In the genomic region with DNA sequence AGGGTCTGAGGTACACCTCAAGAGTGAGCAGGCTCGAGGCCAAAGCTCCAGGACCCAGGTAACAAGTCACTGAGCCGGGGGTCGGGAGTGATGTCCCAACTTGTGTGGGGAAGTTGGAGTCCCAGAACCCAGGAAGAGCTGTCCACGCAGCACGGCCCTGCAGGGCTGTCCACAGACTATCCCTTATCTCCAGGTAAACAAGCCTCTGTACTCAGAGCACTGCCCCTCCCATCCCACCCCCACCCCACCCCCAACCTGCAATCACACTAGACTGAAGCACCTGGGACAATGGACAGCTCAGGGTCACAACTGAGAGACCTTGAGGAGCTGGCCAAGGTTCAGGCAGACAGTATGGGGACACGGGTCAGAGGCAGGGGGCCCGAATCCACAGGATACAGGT, we compare ENCODE assay signal across 13 mouse cellular contexts. TPM values are rescaled to one million over a fixed set of nuclear protein-coding genes. Genes with fewer than 3 reads are reported as not detected.
DNase-seq lines count a peak whose midpoint lies in the region; ATAC-seq lines count a peak whose summit lies in the region.
"Had no signal": no experiment of that assay in that cellular context is flagged by ENCODE, and none has a peak within 500 bp of the region (broad histone marks: within the 10 kb centered on the region; RNA-seq: fewer than 3 reads in every experiment).

No protein-coding gene starts in this region.

- H3K4me1 ChIP-seq in lung, embryonic 15.5 days = peaks cover 31% of the 10 kb centered on the region
- peaks cover 63% of the 10 kb centered on the region for H3K4me1 ChIP-seq in intestine, embryonic 16.5 days (ENCODE audit: control insufficient read depth, insufficient read depth, low read length)
- peaks cover 68% of the 10 kb centered on the region for H3K4me1 ChIP-seq in midbrain, embryonic 15.5 days

- no peaks in the 10 kb centered on the region for H3K36me3 ChIP-seq in lung, embryonic 15.5 days
- H3K36me3 ChIP-seq in intestine, embryonic 16.5 days (ENCODE audit: control insufficient read depth, insufficient read depth, low read length) = no peaks in the 10 kb centered on the region
- no peaks in the 10 kb centered on the region for H3K36me3 ChIP-seq in midbrain, embryonic 15.5 days (replicated peaks)

- no peaks in the 10 kb centered on the region for H3K27me3 ChIP-seq in lung, embryonic 15.5 days
- H3K27me3 ChIP-seq in intestine, embryonic 16.5 days (replicated peaks; ENCODE audit: control insufficient read depth, insufficient read depth, low read length) = no peaks in the 10 kb centered on the region
- no peaks in the 10 kb centered on the region for H3K27me3 ChIP-seq in midbrain, embryonic 15.5 days (replicated peaks)

- 60% methylated on average over 7 of the region's 7 CpGs for WGBS in lung, embryonic 15.5 days
- 53% methylated on average over 7 of the region's 7 CpGs for WGBS in intestine, embryonic 16.5 days
- 70% methylated on average over 7 of the region's 7 CpGs for WGBS in midbrain, embryonic 15.5 days

- no peaks in the 10 kb centered on the region for H3K9me3 ChIP-seq in lung, embryonic 15.5 days
- H3K9me3 ChIP-seq in intestine, embryonic 16.5 days (ENCODE audit: control insufficient read depth, low read length) = no peaks in the 10 kb centered on the region
- no peaks in the 10 kb centered on the region for H3K9me3 ChIP-seq in midbrain, embryonic 15.5 days

- intact Hi-C loops in left cerebral cortex, postnatal 10 days (cut with DNase I) = loop anchor here (5.0 kb wide), 1 partner anchor 43 kb away; no protein-coding TSS in a partner anchor

- H3K4me3 ChIP-seq in lung, embryonic 15.5 days = no peak overlapping the region
- H3K4me3 ChIP-seq in intestine, embryonic 16.5 days (ENCODE audit: low read length) = no peak overlapping the region
- H3K4me3 ChIP-seq in midbrain, embryonic 15.5 days = no peak overlapping the region

- H3K9ac ChIP-seq in lung, embryonic 15.5 days = no peak overlapping the region
- H3K9ac ChIP-seq in intestine, embryonic 16.5 days (ENCODE audit: low read depth, low read length) = no peak overlapping the region; the same call in 1 of the 2 replicates
- H3K9ac ChIP-seq in midbrain, embryonic 15.5 days = no peak overlapping the region

- DNase-seq in cerebellum, adult 11-12 months = peak; percentile 49
- DNase-seq in cerebellum, postnatal 10 days = no peak
- no peak for DNase-seq in lung, postnatal 36 days
- DNase-seq in left cerebral cortex, postnatal 10 days (ENCODE audit: extremely low spot score in 1 of 2, low spot score in 2 of 2) = no peak
- DNase-seq: cerebellum, postnatal 14 days; heart, postnatal 4 days; kidney, postnatal 25 days; right cerebral cortex, postnatal 25 days had no signal

- H3K27ac ChIP-seq in lung, embryonic 15.5 days = peak overlapping the region; percentile 34; the same call in 1 of the 2 replicates
- peak overlapping the region; percentile 76; the same call in 1 of the 2 replicates for H3K27ac ChIP-seq in intestine, embryonic 16.5 days (ENCODE audit: low read length)
- H3K27ac ChIP-seq in midbrain, embryonic 15.5 days = 0 out of 2 replicates have a peak overlapping the region, but pooled peaks have one; percentile 70
- H3K27ac ChIP-seq: macrophage had no signal

- ATAC-seq in lung, embryonic 15.5 days (ENCODE audit: borderline replicate concordance, extremely low read depth, low FRiP score, low TSS enrichment) = no peak
- ATAC-seq in intestine, embryonic 16.5 days = peak; percentile 32
- 0 out of 2 replicates have a peak, but pooled peaks have one; percentile 12 for ATAC-seq in midbrain, embryonic 15.5 days (replicated peaks)
- ATAC-seq in activated CD4-positive, CD25-positive, alpha-beta regulatory T cell, adult 4 months = no peak

- H3K4me2 ChIP-seq in lung, embryonic 15.5 days = no peak overlapping the region
- no peak overlapping the region for H3K4me2 ChIP-seq in intestine, embryonic 16.5 days (ENCODE audit: low read depth, low read length)
- H3K4me2 ChIP-seq in midbrain, embryonic 15.5 days = no peak overlapping the region

RNA-seq across cellular contexts. Expression of a gene that starts 10.3 kb away (rescaled TPM):
- polyA plus RNA-seq in lung, embryonic 15.5 days (2015; fragmentation: Nextera tagmentation; extraction: Ambion mirVana) = 4.9 and 6.1 TPM in 2 replicates
- polyA plus RNA-seq in intestine, embryonic 16.5 days (2015; fragmentation: Nextera tagmentation; extraction: Ambion mirVana) = 4.8 and 7.1 TPM in 2 replicates
- 15.3 and 15.8 TPM in 2 replicates for polyA plus RNA-seq in midbrain, embryonic 15.5 days (2015; fragmentation: Nextera tagmentation; extraction: Ambion mirVana)
- 10 to 100 TPM; 58.9 to 59.6 TPM for total RNA-seq in left cerebral cortex, postnatal 10 days (2021)
- under 1 TPM; 0.25 to 0.42 TPM for polyA plus RNA-seq in activated CD4-positive, CD25-positive, alpha-beta regulatory T cell, adult 4 months (2017; shearing (Covaris generic))

RNA-seq across cellular contexts. Expression of a gene that starts 41.2 kb away (rescaled TPM):
- 0.89 and 1.0 TPM in 2 replicates for polyA plus RNA-seq in lung, embryonic 15.5 days (2015; fragmentation: Nextera tagmentation; extraction: Ambion mirVana)
- 0.43 and 0.53 TPM in 2 replicates for polyA plus RNA-seq in intestine, embryonic 16.5 days (2015; fragmentation: Nextera tagmentation; extraction: Ambion mirVana)
- polyA plus RNA-seq in midbrain, embryonic 15.5 days (2015; fragmentation: Nextera tagmentation; extraction: Ambion mirVana) = 2.7 and 2.8 TPM in 2 replicates
- total RNA-seq in left cerebral cortex, postnatal 10 days (2021) = 1 to 10 TPM; 7.6 to 7.8 TPM
- under 1 TPM in 1 of 2 experiments, not detected in 1; 0.08 TPM for polyA plus RNA-seq in activated CD4-positive, CD25-positive, alpha-beta regulatory T cell, adult 4 months (2017; shearing (Covaris generic))
- polyA plus RNA-seq: macrophage had no signal

Comparison
In these comparisons a context has a peak if more than half of its experiments do, and no peak if none do; other contexts are left out.
1. ATAC-seq: peak in intestine, embryonic 16.5 days (single experiment) and midbrain, embryonic 15.5 days (single experiment); none in lung, embryonic 15.5 days (single experiment) and activated CD4-positive, CD25-positive, alpha-beta regulatory T cell, adult 4 months (single experiment).
2. Peak in every context shown above with its lines, with median percentiles within 50 percentile points of each other: H3K27ac ChIP-seq.